Mouse (Mus musculus): ENCODE measurements around the gene Ubash3b.

Ubash3b gene

DNA sequence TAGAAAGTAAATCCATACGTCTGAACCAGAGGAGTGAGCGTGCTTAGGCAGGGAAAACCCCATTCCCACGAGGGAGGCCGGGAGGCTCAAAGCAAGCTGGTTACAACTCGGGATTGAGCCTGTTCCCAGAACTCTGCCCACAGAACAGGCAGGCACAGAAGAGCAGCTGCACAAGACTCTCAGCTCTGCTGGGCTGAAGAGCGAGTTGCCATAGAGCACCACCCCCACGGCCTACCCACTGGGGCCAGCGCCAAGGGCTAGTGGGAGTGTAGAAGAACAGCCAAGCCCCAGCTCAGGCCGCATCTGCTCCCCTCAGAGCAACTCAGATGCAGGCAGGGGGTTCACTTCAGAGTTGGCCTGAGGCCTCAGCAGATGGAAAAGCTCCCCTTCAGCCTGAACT, 107.3 kb downstream of the Ubash3b start:
- no peak for DNase-seq (ENCODE audit: low spot score in 2 of 2)

DNA sequence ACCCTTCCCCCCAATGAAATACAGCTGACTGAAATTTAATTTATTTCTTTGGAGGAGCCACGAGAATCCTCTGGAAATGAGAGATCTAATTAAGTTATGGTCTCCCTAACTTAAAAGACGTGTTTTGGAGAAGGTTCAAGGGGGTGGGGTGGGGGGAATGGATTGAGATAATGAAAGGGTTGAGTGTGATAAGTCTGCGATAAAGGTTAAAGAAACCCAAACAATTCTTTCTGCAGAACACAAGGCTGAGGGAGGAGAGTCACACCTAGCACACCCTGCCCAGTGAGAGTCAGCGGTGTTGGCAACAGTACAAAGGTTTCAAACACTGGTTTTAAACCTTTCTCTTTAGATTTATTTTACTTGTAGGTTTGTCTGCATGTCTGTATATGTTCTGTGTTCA, 108.0 kb downstream of the Ubash3b start:
- no peak for DNase-seq (ENCODE audit: low spot score in 2 of 2)

DNA sequence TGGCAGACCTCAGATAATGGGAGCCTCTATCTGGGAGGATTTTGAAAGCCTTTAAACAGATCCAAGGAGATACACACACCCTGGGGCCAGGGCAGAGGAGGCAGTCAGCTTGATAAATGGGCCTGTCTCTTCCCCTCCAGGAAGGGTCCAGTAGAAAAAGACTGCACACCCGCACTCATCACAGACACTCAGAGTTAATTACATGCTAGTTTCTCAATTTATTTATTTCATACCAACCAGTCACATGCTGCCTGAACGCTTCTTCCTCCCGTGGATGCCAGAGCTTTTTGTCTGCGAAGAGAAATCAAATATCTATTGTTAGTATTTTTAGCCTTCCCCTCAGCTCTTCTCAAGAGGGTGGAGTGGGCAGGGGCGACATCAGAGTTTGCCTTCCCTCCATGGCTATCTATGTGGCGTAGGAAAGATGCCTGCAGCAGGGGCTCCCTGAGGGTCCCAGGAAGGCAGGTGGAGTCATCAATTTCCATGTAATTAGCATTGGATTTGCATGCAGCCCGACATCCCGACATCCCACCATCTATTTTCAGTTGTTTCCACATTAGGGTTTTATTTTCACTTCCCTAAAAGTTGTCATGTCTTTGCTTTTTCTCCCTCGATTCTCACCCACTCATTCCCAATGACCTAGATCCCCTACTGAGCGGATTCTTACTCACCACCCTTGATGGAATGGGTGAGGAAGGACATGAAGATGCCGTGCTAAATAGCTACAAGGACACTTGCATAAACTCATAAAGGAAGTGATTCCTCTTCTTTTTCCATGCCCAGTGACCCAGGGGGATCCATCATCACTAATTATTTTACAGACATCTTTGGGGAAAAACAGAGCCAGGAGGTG, 110.2 kb downstream of the Ubash3b start:
- DNase-seq (ENCODE audit: low spot score in 2 of 2) = no peak

DNA sequence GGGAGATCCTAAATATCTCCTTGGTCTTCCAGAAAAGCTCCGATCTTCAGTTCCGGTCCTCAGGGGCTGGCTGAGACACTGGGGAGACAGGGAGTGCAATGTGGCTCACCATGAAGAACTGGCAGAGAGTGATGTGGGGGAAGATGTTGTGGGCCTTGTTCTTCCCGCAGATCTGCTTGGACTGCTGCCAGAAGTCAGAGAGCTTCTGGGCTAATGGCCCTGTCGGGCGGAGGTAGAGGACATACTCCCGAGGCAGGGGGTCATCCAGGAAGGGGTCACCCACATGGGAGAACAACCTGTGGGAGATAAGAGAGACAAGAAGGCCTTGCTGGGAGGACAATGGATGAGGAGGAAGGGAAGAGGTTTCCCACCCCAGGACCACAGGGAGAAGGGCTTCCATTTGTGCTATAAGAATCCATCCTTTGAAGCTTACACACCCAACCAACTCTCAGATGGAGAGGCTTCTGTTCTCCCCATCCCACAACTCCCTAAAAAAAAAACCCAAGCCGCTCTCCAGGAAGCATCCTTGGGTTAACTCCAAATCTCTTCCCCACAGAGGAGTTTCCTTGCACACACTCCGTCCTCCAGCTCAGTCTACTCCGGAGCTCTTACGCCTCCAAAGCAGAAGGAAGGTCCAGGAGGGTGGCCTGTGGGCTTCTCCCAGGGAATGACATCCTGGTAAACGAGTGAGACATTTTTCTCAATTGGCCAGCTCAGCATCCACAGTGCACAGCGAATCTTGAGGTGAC, 111.0 kb downstream of the Ubash3b start:
- no peak for DNase-seq (ENCODE audit: low spot score in 2 of 2)

DNA sequence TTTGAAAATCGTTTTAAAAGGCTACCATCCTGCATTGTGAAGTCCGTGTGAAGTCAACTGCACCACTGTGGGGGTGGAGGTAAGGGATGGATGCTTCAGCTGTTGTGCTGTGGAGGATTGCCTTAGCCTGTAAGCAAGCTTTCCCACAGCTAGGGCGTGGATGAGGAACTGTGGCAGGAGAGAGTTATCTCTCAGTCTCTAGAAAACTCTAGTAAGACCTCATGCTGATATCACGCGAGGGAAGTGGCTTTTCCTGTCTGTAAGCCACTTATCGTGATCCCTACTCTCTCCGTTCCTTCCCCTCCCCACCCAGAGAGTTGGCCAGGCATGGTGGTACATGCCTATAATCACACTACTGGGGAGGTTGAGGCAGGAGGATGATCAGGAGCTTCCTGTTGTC, 112.2 kb downstream of the Ubash3b start:
- DNase-seq (ENCODE audit: low spot score in 2 of 2) = no peak

DNA sequence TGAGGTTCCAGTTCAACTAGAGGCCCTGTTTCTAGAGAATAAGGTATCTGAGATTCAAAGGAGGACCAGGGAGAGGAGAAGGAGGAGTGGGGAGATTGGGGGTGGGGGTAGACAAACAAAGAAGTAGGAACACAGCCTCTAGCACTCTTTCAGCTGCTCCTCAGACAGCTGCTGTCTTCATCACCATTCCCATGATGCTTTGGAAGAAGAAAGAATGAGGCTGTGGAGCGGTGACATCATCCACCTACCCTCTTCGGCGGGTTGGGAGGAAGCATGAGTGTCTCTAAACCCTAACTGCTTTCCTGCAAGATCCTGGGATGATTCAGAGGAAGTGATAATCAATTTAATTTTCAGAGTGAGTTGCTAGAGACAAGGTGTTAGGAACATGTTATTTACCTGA, 112.7 kb downstream of the Ubash3b start:
- no peak for DNase-seq (ENCODE audit: low spot score in 2 of 2)

DNA sequence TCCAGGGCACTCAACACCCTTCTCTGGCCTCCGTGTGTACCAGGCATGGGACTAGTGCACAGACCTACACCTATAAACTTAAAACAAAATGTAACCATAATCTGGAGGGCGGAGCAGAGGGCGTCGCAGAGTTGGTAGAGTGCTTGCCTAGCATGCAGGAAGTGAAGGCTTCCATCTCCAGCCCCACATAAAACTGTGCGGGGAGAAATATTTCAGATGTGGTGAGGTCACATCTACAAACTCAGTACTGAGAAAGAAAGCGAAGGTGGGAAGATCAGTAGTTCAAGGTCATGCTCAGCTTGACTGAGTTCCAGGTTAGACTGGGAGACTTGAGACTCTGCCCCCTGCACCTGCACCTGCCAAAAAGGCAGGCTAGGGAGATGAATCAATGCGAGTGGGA, 113.3 kb downstream of the Ubash3b start:
- no peak for DNase-seq (ENCODE audit: low spot score in 2 of 2)

DNA sequence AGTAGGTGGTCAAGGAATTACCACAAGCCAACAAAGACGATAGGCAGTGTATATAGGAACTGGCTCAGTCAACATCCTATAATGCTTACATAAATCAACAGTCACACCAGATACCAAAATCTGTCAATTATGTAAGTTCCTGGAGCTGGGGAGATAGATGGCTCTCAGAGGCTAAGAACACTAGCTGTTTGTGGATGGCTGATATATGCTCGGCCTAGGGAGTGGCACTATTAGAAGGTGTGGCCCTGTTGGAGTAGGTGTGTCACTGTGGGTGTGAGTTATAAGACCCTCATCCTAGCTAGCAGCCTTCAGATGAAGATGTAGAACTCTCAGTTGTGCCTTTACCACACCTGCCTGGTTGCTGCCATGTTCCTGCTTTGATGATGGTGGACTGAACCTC, 113.8 kb downstream of the Ubash3b start:
- DNase-seq (ENCODE audit: low spot score in 2 of 2) = no peak

DNA sequence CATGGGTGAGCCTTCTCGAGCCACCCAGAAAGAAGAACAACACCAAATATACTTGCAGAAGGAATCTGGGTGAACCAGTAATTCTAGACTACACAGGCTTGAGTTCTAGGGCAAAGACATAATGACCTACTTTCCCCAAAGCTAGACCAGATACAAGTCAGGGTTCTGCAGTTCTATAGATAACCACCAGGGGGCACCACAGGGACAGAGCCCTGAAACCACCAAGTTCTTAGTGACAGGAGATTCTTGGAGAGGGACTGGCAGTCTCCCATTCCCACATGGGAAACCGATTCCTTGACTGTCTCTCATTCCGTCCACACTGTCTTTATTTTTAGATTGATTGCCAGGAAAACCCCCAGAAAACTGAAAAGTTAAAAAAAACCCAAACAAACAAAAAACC, 116.9 kb downstream of the Ubash3b start:
- DNase-seq (ENCODE audit: low spot score in 2 of 2) = peak; percentile 75 to 86

DNA sequence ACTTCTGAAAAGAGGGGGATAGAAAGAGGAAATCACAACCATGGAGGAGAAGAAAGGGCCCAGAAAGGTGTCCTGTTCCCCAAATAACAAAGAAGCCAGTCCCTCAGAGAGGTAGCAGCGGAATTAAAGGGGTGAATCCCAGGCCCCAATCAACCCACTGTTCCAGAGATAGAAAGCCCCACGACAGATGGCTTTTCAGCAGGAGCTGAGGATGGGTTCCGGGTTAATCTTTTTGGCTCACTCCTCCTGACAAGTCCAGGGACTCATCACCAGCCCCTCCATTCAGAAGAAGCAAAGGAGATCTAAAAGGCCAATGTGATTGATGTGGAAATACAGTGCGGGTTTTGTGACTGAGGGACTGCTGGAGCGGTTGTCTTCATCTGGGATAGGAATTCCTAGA, 117.9 kb downstream of the Ubash3b start:
- no peak for DNase-seq (ENCODE audit: low spot score in 2 of 2)

DNA sequence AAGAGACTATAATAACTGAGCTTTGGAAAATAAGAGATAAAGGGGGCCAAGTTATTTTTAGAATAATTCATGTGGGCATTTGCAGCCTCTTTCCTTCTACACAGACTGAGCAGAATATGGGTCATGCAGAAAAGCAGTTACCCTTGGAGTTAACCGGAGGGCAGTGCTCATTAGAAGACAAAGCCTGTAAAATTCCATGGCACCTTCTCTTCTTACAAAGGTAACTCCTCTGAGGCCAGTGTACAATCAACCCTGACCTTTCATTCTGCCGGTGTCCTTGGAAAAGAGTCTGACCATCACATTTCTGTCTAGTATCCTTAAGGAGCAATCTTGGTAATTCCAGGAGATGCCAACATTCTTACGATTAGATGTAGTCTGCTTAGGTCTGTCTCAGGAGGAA, 120.1 kb downstream of the Ubash3b start:
- DNase-seq (ENCODE audit: low spot score in 2 of 2) = no peak

DNA sequence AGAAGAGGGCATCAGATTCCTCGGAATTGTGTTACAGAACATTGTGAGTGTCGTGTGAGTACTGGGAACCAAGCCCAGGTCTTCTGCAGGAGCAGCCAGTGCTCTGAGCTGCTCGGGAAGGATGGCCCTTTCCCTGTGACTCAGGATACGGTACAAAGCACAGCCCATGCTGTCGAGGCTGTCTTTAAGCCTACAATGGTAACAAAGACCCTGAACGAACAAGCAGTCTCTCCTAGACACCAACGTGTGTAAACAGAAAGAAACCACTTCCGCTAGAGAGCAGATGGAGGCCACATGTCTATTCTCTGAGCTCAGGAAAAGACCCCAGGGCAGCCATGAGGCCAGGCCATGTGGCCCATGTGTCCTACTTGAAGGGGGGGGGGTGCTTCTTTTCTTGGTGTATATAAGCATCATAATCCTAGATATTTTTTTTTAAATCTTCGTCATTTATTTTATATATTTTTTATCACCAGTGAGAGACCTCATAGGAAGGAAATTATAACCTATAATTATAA, 123.3 kb downstream of the Ubash3b start:
- no peak for DNase-seq (ENCODE audit: low spot score in 2 of 2)

DNA sequence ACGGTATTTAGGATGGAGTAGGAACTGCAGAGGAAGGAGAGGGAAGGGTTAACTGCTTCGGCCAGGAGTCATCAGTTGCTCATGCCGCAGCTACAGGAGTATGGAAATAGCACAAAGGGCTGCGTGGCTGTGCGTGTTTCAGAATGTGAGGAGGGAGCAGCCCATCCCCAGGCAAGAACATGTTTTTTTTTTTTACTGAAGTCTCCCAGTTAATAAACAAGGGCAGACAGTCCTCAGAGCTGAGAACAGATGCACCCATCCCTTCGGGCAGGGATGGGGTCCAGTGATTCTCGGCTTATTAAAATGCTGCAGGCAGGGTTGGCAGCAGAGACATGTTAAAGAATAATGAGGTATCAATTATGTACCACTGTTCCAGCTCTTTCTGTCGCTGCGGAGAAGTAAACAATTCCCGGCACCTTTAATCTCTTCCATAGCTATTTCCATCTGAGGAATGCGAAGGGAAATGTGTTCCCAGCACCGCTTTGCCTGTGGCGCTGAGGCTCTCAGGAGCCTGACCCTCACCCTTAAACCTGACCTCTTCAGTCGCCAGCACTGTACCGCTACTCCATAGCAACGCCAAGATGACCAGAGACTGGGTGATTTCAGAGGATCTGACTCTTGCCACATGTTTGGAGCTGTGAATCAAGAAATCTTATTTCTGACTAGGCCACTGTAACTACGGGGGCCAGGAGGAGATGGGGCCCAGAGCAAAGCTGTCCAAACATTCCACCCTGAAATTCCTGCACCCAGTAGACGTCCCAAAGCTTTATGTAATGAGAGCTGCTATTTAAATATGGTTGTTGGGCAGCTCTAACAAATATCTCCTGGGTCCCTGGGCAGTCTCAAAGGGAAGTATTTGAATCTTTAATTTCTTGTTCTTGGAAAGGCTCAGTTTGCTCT, 129.7 kb downstream of the Ubash3b start:
- DNase-seq (ENCODE audit: low spot score in 2 of 2) = no peak

DNA sequence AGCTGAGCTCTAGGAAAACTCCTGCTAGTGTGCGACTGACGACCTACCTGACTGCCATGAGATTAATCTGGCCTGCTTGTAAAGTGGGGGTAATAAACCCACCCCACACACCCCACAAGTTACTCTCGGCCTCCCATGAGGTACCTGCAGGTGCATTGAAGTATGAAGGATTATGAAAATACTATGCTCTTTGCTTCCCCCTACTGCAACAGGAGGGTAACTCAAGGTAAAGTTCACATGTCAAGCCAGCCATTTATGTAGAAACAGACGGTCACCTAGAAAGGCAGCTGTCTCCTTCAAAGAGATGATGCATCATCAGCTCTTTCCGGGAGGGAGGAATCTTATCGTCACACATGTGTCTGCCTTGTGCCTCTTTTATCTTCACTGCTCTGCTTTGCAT, 131.7 kb downstream of the Ubash3b start:
- DNase-seq (ENCODE audit: low spot score in 2 of 2) = no peak

DNA sequence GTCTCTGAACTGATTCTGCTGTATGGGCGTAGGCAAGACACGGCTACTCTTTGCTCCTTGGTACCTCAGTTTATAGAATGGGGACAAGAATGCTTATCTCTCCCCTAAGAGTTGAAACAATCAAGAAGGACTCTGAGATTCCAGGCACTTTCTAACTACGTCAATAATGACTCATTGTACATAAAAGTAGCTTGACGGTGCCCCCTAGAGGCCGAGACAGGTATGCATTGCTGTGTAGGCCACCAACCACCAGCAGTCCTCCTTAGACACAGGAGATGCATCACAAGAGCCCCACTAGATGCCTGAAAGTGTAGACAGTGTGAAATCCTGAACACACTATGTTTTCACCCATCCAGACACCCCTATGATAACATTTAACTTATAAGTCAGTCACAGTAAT, 133.0 kb downstream of the Ubash3b start:
- DNase-seq (ENCODE audit: low spot score in 2 of 2) = peak; percentile 40 to 73

DNA sequence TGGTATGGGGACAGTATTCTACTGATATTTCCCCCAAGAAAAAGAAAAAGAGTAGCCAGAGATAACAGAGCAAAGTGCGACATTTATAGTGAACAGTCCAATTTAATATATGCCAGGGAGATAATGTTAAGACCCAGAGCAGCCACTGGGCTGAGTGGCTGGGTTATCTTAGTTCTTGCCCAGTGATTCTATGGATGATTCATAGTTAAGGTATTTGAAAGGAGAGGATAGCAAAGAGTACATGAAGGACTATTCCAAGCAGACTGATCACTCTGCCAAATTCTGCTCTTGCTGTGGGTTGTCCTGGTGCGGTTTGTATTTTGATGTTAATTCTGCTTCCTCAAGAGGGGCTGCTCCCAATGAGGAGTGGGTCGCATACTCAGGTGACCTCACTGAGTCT, 139.8 kb downstream of the Ubash3b start:
- no peak for DNase-seq (ENCODE audit: low spot score in 2 of 2)

DNA sequence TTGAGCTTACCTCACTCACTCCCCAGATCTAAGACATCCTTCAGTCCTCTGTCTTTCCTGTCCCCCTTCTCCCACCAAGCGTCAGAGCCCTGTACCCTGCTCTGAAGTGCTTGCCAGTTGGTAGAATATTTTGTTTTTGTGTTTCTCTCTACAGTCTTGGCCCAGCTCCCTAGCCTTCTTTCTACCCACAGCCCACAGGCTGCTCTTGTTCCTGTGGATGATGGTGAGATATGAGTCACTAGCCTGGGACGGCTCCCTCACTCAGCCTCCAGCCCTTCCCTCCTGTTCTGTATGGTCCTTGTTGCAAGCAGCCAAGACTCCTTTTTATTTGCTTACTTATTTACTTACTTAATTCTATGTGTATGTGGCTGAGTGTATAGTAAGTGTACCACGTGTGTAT, 141.0 kb downstream of the Ubash3b start:
- no peak for DNase-seq (ENCODE audit: low spot score in 2 of 2)

DNA sequence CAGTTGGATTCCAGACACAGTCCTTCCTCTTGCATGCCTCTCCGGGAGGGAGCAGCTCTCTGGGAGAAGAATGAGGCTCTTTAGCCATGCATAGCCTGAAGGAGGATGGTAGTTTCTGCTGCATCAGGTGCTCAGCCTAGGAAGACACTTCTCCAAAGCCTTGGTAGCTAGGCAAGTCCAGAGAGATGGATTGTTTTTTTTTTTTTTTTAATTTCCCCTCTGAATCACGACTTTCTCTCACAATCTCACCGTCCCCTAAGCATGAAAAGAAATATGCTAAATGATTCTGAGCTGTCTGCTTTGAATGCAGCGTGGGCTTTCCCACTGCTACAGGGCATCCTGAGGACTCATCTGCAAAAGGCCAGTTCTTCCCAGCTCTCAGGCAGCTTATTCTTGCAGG, 147.0 kb downstream of the Ubash3b start:
- no peak for DNase-seq (ENCODE audit: low spot score in 2 of 2)

DNA sequence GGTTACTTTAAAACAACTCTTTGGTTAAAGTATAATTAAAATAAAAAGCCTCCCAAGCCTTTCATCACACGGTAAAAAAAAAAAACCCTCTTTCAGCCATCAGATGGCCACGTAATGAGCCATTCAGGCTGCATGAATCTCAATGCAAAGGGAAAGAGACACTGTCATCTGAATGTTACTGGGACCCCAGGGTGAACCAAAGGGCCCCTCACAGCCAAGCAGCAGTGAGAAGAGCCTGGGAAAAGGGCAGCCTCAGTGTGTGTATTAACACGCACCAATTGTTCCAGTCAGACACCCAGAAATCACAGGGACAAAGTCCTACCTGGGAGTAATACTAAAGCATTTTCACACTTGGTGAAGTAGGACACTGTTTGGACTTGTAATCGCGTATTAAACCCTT, 149.0 kb downstream of the Ubash3b start:
- DNase-seq (ENCODE audit: low spot score in 2 of 2) = no peak

DNA sequence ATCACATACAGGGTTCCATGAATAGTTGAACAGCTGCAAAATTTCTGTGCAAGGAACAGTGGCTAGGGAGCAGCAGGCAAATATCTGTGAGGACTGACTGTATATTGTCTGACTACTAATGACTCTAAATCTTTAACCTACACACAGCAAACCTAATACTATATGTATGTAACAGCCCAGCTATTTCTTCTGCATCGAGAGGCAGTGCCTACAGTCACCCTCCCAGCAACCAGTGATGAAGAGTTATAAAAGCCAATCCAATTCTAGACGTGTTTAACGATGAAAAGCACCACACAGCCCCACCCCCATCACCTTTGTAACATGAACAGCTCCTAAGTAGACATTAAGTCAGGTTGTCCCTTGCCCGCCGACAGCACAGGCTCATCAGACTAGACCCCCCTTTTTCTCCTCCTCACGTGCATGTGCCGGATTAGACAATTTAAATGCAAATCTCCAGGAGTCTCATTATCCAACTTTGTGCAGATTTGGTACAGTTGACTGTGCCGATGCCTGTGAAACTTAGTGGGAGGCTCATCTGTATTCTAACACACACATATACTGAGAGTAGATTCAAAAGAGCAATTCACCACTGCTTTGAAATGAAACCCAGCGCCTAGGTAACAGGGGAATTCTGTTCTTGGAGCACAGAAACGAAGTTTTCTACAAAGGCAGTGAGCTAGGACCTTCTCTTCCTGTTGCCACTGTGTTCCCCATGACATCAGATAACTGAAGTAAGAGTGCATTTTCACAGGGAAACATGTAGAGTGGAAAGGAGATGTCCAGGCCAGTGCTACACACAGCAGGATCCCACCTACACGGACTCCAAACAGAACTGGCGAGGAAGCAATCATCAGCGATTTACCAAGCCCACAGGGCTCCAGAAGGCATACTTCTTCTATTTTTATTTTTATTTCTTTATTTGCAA, 149.7 kb downstream of the Ubash3b start:
- DNase-seq (ENCODE audit: low spot score in 2 of 2) = no peak

DNA sequence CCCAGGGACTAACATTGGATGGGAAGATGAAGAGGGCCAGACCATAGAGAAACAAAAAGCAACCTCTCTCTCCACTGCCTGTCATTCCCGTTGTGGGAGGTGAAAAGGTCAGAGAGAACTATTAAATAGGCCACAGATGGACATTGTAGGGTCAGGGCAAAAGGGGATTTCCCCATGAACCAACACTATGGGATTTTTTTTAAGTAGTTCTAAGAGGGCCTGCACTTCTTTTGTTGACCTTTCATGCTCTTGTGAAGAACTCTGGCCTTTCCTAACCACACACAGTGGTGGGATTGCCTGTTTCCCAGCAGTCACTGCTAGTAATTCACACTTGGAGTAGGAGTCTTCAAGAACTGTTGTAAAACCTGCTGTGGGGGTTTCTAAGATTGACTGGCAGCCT, 153.7 kb downstream of the Ubash3b start:
- DNase-seq (ENCODE audit: low spot score in 2 of 2) = no peak

Measured in spleen, postnatal 10 days (tissue).